Mouse (Mus musculus) bone marrow, adult 2 months (tissue): Measurements from ENCODE around the gene Rundc1. TPM values are rescaled to one million over a fixed set of nuclear protein-coding genes. Genes with fewer than 3 reads are reported as not detected.
"Not testable (repeated sequence)": the region's sequence is repeated elsewhere in the genome, so short reads cannot be mapped to it uniquely, and the experiment has no call there.

ENCODE experiments used
- H3K27ac ChIP-seq: fragments of 200-500 bp; 2 replicates; pipeline ENCODE4 v1.5.1; 2012; ENCODE audit warnings: low read depth, mild to moderate bottlenecking, control low read depth, inconsistent platforms, low read length; ENCODE audit not compliant: control insufficient read depth, poor library complexity, insufficient read depth
- H3K4me1 ChIP-seq: fragments of 200-500 bp; 2 replicates; pipeline ENCODE4 v1.6.1; 2011; ENCODE audit warnings: low read length; ENCODE audit not compliant: control insufficient read depth, insufficient read depth
- H3K4me3 ChIP-seq: fragments of 200-500 bp; replicated peaks from 2 replicates; pipeline ENCODE3; 2011; ENCODE audit warnings: mild to moderate bottlenecking, low read depth, low read length, control low read depth; ENCODE audit not compliant: control insufficient read depth
- CTCF ChIP-seq: fragments of 200-500 bp; IDR thresholded peaks from 2 replicates; pipeline ENCODE4 v1.5.1; 2011; ENCODE audit warnings: low read length, control low read depth; ENCODE audit not compliant: control insufficient read depth, insufficient read depth
- POLR2A ChIP-seq: fragments of 200-500 bp; IDR thresholded peaks from 2 replicates; pipeline ENCODE4 v1.6.1; 2011; ENCODE audit warnings: low read depth, mild to moderate bottlenecking, control low read depth, low read length, borderline replicate concordance; ENCODE audit not compliant: control insufficient read depth
- WGBS: fragments of 180-500 bp; shearing (Covaris S2); methylation state at CpG from one replicate; pipeline ENCODE4 v1.1.7; 2018; 5-methylcytosine and 5-hydroxymethylcytosine counted together
- polyA plus RNA-seq: library from polyadenylated mRNA; stranded (reverse); fragments of >200 nt; gene quantifications from 2 replicates; pipeline ENCODE4 v1.2.4, GENCODE M21; 2011; ENCODE audit warnings: low replicate concordance; ENCODE audit not compliant: missing spikeins, insufficient read depth, insufficient read length

The Rundc1 gene
- polyA plus RNA-seq, result 3.5 and 10.7 TPM in 2 replicates

DNA sequence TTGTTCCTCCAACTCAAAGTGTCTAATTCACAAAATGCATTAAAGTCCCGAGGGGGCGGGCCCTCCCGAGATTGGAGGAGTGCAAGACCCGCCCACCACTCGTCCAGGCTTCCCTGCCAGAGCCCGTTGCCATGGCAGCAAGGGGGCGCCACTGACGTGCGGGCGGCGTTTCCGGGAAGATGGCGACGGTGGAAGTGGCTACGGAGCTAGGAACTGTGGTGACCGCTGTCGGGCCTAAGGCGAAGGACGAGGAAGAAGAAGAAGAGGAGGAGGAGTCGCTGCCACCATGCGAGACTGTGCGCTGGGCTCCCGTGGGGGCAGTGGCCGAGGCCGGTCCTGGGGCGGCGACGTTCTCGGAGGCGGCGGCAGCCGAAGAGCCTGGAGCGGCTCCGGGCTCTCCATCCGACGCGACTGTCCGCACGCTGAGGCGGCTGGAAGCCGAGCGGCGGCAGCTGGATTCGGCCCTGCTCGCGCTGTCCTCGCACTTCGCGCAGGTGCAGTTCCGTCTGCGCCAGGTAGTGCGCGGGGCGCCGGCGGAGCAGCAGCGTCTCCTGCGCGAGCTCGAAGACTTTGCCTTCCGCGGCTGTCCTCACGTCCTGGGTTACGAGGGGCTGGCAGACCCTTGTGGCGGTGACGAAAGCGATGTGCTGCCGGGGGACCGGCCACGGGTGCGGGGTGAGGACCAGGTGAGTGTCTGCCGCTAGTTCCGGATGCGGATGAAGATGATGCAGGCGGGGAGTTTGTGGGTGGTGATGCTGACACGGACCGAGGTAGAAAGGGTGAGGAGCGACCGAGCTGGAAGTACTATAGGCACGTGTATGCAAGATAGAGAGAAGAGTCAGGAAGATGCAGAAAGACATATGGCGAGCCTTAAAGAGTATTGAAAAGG is at the start of gene Rundc1, which contains the start of gene Ptges3l:
Rundc1 (plus strand) TSS at position 161 of the 889 bp plus-strand sequence.
Ptges3l (minus strand) TSS at position 409 of the 889 bp plus-strand sequence.
- Histone ChIP-seq H3K4me3 (peak within 1 kb of the TSS; percentile 89), H3K4me1 (no peaks in the 10 kb centered on the region; the same call in 1 of the 2 replicates), H3K27ac (peak within 1 kb of the TSS; percentile 86)
- peak; percentile 34; the same call in 1 of the 2 replicates for TF ChIP-seq CTCF
- TF ChIP-seq POLR2A, result peak; percentile 76; the same call in 1 of the 2 replicates
- WGBS, result under 1% methylated on average over 81 of the region's 81 CpGs

DNA sequence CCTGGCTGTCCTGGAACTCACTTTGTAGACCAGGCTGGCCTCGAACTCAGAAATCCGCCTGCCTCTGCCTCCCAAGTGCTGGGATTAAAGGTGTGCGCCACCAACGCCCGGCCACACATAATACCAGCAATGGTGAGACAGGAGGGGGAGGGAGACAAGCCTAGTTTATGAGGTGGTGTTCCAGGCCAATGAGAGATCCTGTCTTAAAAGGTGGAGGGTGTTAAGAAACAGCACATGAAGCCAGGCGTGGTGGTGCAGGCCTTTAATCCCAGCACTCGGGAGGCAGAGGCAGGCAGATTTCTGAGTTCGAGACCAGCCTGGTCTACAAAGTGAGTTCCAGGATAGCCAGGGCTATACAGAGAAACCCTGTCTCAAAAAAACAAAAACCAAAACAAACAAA is 46.7 kb upstream of the Rundc1 start:
- not testable (repeated sequence) for H3K27ac ChIP-seq, H3K4me1 ChIP-seq, H3K4me3 ChIP-seq
- WGBS, result 75% methylated on average over 8 of the region's 8 CpGs

DNA sequence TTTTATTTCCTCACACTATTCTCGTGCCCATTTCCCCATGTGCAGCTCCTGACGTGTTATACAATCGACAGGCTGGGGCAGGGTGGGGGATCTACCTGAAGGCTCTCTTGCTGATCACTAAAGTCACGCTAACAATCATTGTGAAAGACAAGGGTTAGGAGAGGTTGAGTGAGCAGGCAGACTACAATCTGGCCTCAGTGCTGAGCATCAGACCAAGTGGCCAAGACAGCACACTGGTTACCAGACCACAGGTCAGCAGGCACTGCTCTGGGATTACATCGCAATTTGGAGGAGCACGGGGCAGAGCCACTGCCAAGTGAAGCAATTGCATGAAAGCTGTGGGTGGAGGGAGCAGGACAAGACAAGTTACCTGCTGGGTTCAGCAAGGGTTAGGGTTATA is 46.0 kb upstream of the Rundc1 start:
- Histone ChIP-seq H3K27ac (no peak overlapping the region), H3K4me3 (no peak overlapping the region), H3K4me1 (no peaks in the 10 kb centered on the region)
- 54% methylated on average over 6 of the region's 6 CpGs for WGBS
- TF ChIP-seq CTCF (no peak), POLR2A (no peak)

DNA sequence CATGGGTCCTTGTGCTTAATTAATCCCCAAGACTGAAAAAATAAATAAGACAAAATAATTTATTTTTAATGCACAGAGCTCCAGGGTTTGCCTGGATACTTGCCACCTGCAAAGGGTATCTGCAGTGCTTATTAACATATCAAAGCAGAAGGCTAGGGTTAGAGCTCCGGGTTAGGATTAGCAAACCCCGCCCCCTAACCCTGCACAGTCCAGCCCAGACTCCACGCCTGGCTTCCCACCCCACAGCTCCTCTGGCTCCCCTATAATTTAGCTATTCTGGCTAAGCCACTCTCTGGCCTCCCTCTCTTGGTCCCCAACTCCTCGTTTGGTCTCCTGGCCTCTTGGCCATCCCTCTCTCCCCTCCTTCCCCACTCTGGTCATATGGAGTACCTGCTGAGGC is 43.1 kb upstream of the Rundc1 start:
- no peak overlapping the region for H3K27ac ChIP-seq
- H3K4me3 ChIP-seq, result no peak overlapping the region
- no peaks in the 10 kb centered on the region for H3K4me1 ChIP-seq
- 38% methylated on average over 4 of the region's 4 CpGs for WGBS
- TF ChIP-seq POLR2A (no peak), CTCF (no peak)

DNA sequence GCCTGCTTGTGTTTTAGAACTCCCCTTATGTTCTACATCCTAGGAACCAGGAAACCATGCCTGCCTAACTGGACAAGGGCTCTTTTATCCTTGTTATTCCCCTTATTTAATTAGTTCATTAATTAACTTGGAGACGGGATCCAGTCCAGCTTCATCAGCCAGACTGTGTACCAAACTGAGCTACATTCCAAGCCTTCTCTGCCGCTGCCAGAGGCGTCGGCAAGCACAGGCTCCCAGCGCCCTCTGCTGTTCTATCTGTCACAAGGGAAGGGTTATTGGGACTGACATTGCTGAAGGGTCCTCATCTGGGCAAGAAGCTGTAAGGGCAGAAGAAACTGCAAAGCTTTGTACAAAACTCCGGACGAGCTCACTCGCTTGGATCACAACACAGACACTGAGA is 29.8 kb upstream of the Rundc1 start:
- 3% methylated on average over 8 of the region's 8 CpGs for WGBS
- H3K4me3 ChIP-seq, result no peak overlapping the region
- H3K4me1 ChIP-seq, result no peaks in the 10 kb centered on the region
- TF ChIP-seq POLR2A, result no peak
- peak; percentile 75 for TF ChIP-seq CTCF
- no peak overlapping the region for H3K27ac ChIP-seq

DNA sequence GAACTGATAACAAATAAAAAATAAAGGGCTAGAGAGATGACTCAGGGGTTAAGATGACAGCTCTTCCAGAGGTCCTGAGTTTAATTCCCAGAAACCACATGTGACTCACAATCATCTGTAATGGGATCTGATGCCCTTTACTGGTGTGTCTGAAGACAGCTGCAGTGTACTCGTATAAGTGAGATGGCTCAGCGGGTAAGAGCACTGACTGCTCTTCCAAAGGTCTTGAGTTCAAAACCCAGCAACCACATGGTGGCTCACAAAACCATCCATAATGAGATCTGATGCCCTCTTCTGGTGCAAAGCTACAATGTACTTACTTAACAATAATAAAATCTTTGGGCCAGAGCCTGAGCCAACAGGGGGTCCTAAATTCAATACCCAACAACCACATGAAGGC is 9.6 kb upstream of the Rundc1 start:
- Histone ChIP-seq H3K4me3 (no peak overlapping the region), H3K4me1 (no peaks in the 10 kb centered on the region; the same call in 1 of the 2 replicates), H3K27ac (no peak overlapping the region)
- TF ChIP-seq CTCF (no peak), POLR2A (no peak)
- WGBS, result 84% methylated on average over 2 of the region's 2 CpGs

DNA sequence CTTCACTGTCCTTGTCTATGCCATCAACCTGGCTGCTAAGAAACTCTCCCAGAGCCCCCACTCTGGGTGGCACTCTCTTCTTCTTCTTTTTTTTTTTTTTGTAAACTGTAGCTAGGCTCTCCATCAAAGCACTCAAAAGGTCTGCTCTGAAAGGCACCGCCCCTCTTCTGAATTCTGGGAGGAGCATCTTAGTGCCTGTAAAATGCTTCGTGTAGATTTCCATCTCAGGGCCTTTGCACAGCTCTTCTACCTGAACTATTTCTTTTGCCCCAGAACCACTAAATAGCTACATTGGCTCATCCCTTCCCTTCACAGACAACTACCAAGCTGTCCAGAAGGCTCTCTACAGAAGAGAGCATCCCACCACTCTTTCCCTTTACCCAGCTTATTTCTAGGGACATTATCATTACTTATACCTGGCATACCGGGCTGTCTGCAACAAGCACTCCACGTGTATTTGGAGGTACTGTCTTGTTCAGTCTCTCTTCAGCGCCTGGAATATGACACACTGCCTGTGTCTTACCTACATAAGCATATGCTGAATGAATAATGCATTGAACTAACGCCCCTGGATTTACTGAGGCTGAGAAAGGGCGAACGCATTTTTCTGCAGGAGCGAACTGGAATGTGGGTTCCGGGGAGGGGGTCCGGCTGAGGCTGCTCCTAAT is 8.3 kb upstream of the Rundc1 start:
- TF ChIP-seq POLR2A (no peak), CTCF (no peak)
- peak overlapping the region; percentile 26; the same call in 1 of the 2 replicates for H3K27ac ChIP-seq
- WGBS, result under 1% methylated on average over 11 of the region's 11 CpGs
- H3K4me1 ChIP-seq, result no peaks in the 10 kb centered on the region; the same call in 1 of the 2 replicates
- peak overlapping the region; percentile 95 for H3K4me3 ChIP-seq
